Mouse (Mus musculus): ENCODE results near the gene Lrmda. TPM values are rescaled to one million over a fixed set of nuclear protein-coding genes. Genes with fewer than 3 reads are reported as not detected.

Gene Lrmda
- total RNA-seq, 2 experiments from 2014 or later: 0.76 to 1.0 TPM

- DNase-seq: no peak
- intact Hi-C loops (cut with DNase I): no loop called here
Observed at GRCm38 (mm10) chr14:22083931-22084330, 64.4 kb downstream of the Lrmda start.

GRCm38 (mm10) chr14:22085411-22085810, 65.9 kb downstream of the Lrmda start:
- DNase-seq: no peak
- intact Hi-C loops (cut with DNase I): no loop called here

GRCm38 (mm10) chr14:22088604-22089003, 69.1 kb downstream of the Lrmda start:
- intact Hi-C loops (cut with DNase I): no loop called here
- DNase-seq: no peak

- DNase-seq: no peak
- intact Hi-C loops (cut with DNase I): no loop called here
Observed at GRCm38 (mm10) chr14:22089331-22089730, 69.8 kb downstream of the Lrmda start.

- DNase-seq: no peak
- intact Hi-C loops (cut with DNase I): no loop called here
Observed at GRCm38 (mm10) chr14:22089866-22090470, 70.5 kb downstream of the Lrmda start.

- DNase-seq: no peak
- intact Hi-C loops (cut with DNase I): no loop called here
Observed at GRCm38 (mm10) chr14:22090778-22091211, 71.3 kb downstream of the Lrmda start.

- DNase-seq: no peak
Observed at GRCm38 (mm10) chr14:22091306-22091705, 71.8 kb downstream of the Lrmda start.

GRCm38 (mm10) chr14:22093124-22093523, 73.6 kb downstream of the Lrmda start:
- peak; percentile 19 to 39 for DNase-seq
- intact Hi-C loops (cut with DNase I): no loop called here

More at GRCm38 (mm10) chr14:22091306-22091705, 71.8 kb downstream of the Lrmda start:
- intact Hi-C loops (cut with DNase I): no loop called here

- DNase-seq: peak in 1 of 2 experiments; percentile 8
- intact Hi-C loops (cut with DNase I): no loop called here
Observed at GRCm38 (mm10) chr14:22101961-22102805, 82.7 kb downstream of the Lrmda start.

- DNase-seq: no peak
- intact Hi-C loops (cut with DNase I): no loop called here
Observed at GRCm38 (mm10) chr14:22105855-22106254, 86.3 kb downstream of the Lrmda start.

GRCm38 (mm10) chr14:22106777-22107176, 87.3 kb downstream of the Lrmda start:
- intact Hi-C loops (cut with DNase I): no loop called here
- no peak for DNase-seq

- no peak for DNase-seq
- intact Hi-C loops (cut with DNase I): no loop called here
Observed at GRCm38 (mm10) chr14:22109423-22109822, 89.9 kb downstream of the Lrmda start.

- DNase-seq: no peak
- intact Hi-C loops (cut with DNase I): no loop called here
Observed at GRCm38 (mm10) chr14:22113463-22114361, 94.2 kb downstream of the Lrmda start.

- DNase-seq: peak in 1 of 2 experiments; percentile 13
- intact Hi-C loops (cut with DNase I): no loop called here
Observed at GRCm38 (mm10) chr14:22114651-22115351, 95.3 kb downstream of the Lrmda start.

- DNase-seq: no peak
Observed at GRCm38 (mm10) chr14:22118096-22118495, 98.6 kb downstream of the Lrmda start.

GRCm38 (mm10) chr14:22118512-22118911, 99.0 kb downstream of the Lrmda start:
- no peak for DNase-seq
- intact Hi-C loops (cut with DNase I): no loop called here

More at GRCm38 (mm10) chr14:22118096-22118495, 98.6 kb downstream of the Lrmda start:
- intact Hi-C loops (cut with DNase I): no loop called here

- intact Hi-C loops (cut with DNase I): no loop called here
- DNase-seq: no peak
Observed at GRCm38 (mm10) chr14:22126276-22126675, 106.8 kb downstream of the Lrmda start.

- no peak for DNase-seq
- intact Hi-C loops (cut with DNase I): no loop called here
Observed at GRCm38 (mm10) chr14:22126859-22127258, 107.3 kb downstream of the Lrmda start.

GRCm38 (mm10) chr14:22130950-22131585, 111.6 kb downstream of the Lrmda start:
- intact Hi-C loops (cut with DNase I): no loop called here
- no peak for DNase-seq

GRCm38 (mm10) chr14:22139281-22139680, 119.8 kb downstream of the Lrmda start:
- no peak for DNase-seq

More at GRCm38 (mm10) chr14:22139281-22139680, 119.8 kb downstream of the Lrmda start:
- intact Hi-C loops (cut with DNase I): no loop called here

All from heart, postnatal 14 days (tissue).